Mouse (Mus musculus) thymus, adult 2 months (tissue): Measurements from ENCODE around the gene 1700017D01Rik.
A peak's percentile ranks its signal among the peaks of the same experiment; 100 is the strongest.

Source experiments
- CTCF ChIP-seq: fragments of 200-500 bp; IDR thresholded peaks from 2 replicates; pipeline ENCODE4 v1.5.1; 2012; ENCODE audit warnings: mild to moderate bottlenecking, control low read depth, low read length, moderate library complexity, borderline replicate concordance; ENCODE audit not compliant: control insufficient read depth, poor library complexity, insufficient read depth; ENCODE audit errors: extremely low read depth
- POLR2A ChIP-seq: fragments of 200-500 bp; IDR thresholded peaks from 2 replicates; pipeline ENCODE4 v1.6.1; 2012; ENCODE audit warnings: mild to moderate bottlenecking, low read length, control low read depth, moderate library complexity; ENCODE audit not compliant: control insufficient read depth, poor library complexity, insufficient read depth; ENCODE audit errors: extremely low read depth

DNA sequence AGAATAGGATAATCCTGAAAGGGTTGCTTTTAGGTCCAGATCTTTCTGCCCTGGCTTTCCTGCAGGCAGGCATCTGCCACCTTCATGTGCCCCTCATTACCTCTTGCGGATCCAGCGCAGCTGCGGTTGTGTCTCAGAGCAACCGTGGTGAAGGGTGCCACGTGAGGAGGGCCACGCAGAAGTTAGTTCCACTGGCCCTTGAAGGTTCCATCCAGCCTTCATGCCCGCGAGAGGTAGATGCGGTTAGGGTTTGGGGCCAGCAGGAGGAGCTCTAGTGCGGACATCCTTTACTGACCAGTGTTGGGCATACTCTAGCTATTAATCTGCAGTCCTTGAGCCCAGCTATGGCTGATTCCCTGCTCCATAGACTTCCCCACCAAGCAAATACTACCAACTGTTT lies 34.5 kb upstream of the 1700017D01Rik start, which contains the start of gene 1700025F22Rik:
- peak; percentile 41; the same call in 1 of the 2 replicates for TF ChIP-seq CTCF
- no peak for TF ChIP-seq POLR2A
